Mouse (Mus musculus) midbrain, embryonic 13.5 days (tissue): Measurements from ENCODE around the gene Ripply1. TPM values are rescaled to one million over a fixed set of nuclear protein-coding genes. Genes with fewer than 3 reads are reported as not detected.
"Not testable (repeated sequence)": the region's sequence is repeated elsewhere in the genome, so short reads cannot be mapped to it uniquely, and the experiment has no call there.

Experiments
- ATAC-seq: fragments of 200-750 bp; cut with Nextera tagmentation; 2 replicates; pipeline ENCODE4 v1.8.0; 2017; ENCODE audit warnings: mild to moderate bottlenecking, moderate TSS enrichment, moderate library complexity
- H3K27ac ChIP-seq: fragments of 300-500 bp; sonication (generic); 2 replicates; pipeline ENCODE4 v1.5.1; 2015; ENCODE audit warnings: inconsistent platforms, mild to moderate bottlenecking, moderate library complexity
- H3K27me3 ChIP-seq: fragments of 300-500 bp; sonication (generic); 2 replicates; pipeline ENCODE4 v1.6.1; 2015; ENCODE audit warnings: mild to moderate bottlenecking, inconsistent platforms
- H3K36me3 ChIP-seq: fragments of 300-500 bp; sonication (generic); 2 replicates; pipeline ENCODE4 v1.6.1; 2015; ENCODE audit warnings: mild to moderate bottlenecking, inconsistent platforms
- H3K4me1 ChIP-seq: fragments of 300-500 bp; sonication (generic); replicated peaks from 2 replicates; pipeline ENCODE4 v1.6.1; 2015; ENCODE audit warnings: inconsistent platforms
- H3K4me2 ChIP-seq: fragments of 300-500 bp; sonication (generic); replicated peaks from 2 replicates; pipeline ENCODE4 v1.6.1; 2015; ENCODE audit warnings: moderate library complexity, mild to moderate bottlenecking, inconsistent platforms
- H3K4me3 ChIP-seq: fragments of 300-500 bp; sonication (generic); replicated peaks from 2 replicates; pipeline ENCODE4 v1.5.1; 2015; ENCODE audit warnings: mild to moderate bottlenecking, inconsistent platforms
- H3K9ac ChIP-seq: fragments of 300-500 bp; sonication (generic); replicated peaks from 2 replicates; pipeline ENCODE4 v1.6.1; 2015; ENCODE audit warnings: mild to moderate bottlenecking, inconsistent platforms
- H3K9me3 ChIP-seq: fragments of 300-500 bp; sonication (generic); 2 replicates; pipeline ENCODE4 v1.6.1; 2016; ENCODE audit warnings: mild to moderate bottlenecking, inconsistent platforms
- WGBS: fragments of 180-500 bp; shearing (Covaris S2); methylation state at CpG from one replicate; pipeline ENCODE4 v1.1.7; 2015; 5-methylcytosine and 5-hydroxymethylcytosine counted together
- polyA plus RNA-seq: library from polyadenylated mRNA; unstranded; fragments of >200 nt; fragmentation: Nextera tagmentation; extraction: Ambion mirVana; gene quantifications from 2 replicates; pipeline ENCODE4 v1.2.1, GENCODE M21; 2015

The Ripply1 gene
- polyA plus RNA-seq, 1 experiment from 2014 or later = 0.27 TPM

DNA sequence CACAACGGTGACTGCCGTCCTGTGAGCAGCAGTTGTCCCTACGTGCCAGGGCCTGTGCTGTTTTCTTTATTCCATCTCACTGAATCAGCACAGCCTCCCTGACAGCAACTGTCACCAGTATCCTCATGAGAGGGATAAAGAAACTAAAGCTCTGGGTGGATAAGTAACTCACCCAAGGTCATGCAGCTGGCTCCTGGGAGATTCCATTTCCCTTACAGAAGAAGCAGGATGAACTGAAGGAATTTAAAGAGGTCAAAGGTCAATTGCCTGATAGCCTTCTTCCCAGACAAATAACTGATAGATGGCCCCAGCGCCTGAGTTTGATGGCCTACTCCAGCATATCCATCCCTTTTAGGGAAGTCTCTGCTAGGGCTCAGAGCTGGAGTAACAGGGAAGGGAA, 4.8 kb downstream of the Ripply1 start:
- Histone ChIP-seq H3K36me3 (no peaks in the 10 kb centered on the region), H3K4me1 (peaks cover 5% of the 10 kb centered on the region), H3K27ac (no peak overlapping the region), H3K4me3 (no peak overlapping the region), H3K9ac (no peak overlapping the region), H3K27me3 (peaks cover 32% of the 10 kb centered on the region; the same call in 1 of the 2 replicates), H3K9me3 (no peaks in the 10 kb centered on the region), H3K4me2 (no peak overlapping the region)
- WGBS = 33% methylated on average over 4 of the region's 4 CpGs
- ATAC-seq = no peak

DNA sequence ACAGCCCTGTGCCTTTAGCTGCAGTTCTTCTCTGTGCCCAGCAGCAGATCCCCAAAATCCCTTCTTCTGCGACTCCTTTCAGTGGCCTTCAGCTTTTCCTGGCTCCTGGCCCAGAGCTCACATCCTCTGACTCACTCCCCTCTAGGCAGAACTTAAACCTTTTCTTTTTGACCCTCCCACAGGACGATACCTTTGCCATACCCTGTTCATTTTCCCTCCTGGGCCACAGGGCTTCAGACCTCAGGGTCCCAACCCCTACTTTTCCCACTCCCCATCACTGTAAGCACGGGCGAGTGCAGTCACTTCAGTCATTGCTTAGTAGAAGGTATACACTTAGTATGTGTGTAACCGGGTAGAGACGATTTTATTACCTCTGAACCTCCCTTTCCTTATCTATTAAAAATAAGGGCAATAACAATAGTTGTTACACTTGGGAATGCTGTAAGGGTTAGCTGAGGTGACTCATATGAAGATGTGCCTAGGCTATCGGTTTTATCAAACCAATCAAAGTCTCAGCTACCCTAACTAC, 7.0 kb downstream of the Ripply1 start:
- Histone ChIP-seq H3K4me2 (no peak overlapping the region), H3K27me3 (peaks cover 21% of the 10 kb centered on the region), H3K4me3 (no peak overlapping the region), H3K27ac (no peak overlapping the region), H3K9me3 (no peaks in the 10 kb centered on the region), H3K36me3 (no peaks in the 10 kb centered on the region), H3K4me1 (0 out of 2 replicates have a peak, but pooled peaks cover 3% of the 10 kb centered on the region), H3K9ac (no peak overlapping the region)
- no peak for ATAC-seq
- 77% methylated on average over 7 of the region's 7 CpGs for WGBS

DNA sequence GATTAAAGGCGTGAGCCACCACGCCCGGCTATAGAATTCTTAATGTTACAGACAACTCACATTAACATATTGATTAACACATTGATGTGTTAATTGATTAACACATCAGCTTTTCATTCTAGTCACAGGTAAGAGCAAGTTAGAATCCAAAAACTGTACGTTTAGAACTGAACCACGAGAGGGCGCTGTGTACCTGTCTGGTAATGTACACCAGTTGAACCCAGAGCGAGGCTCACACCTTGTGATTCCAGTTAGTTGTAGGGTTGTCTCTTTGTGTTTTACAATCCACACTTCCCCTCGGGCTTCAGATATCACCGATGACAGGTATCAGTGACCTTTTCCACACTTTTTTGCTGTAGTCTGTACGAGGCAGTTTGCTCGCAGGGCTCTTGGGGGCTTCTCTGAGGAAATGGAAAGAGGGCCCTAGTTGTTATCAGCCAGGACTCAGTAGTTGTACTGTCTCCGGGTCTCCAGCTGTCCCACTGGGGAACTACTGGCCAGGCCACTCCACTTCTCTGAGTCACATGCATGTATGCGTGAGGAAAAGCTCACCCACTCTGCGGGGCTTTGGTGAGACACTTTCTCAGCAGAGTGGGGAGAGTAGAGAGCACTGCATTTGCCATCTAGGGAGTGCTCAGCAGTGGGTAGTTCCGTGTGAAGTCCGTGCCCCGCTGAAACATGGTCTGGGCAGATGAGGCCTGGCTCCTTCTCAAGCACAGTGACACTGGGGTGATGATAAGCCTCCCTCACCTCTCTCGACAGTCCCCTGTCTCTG, 7.7 kb downstream of the Ripply1 start:
- 31% methylated on average over 18 of the region's 18 CpGs for WGBS
- Histone ChIP-seq H3K4me2 (no peak overlapping the region), H3K4me3 (no peak overlapping the region), H3K9me3 (no peaks in the 10 kb centered on the region), H3K27ac (no peak overlapping the region), H3K9ac (no peak overlapping the region), H3K4me1 (0 out of 2 replicates have a peak, but pooled peaks cover 3% of the 10 kb centered on the region), H3K27me3 (peaks cover 21% of the 10 kb centered on the region), H3K36me3 (no peaks in the 10 kb centered on the region)
- ATAC-seq = peak; percentile 53; the same call in 1 of the 2 replicates

DNA sequence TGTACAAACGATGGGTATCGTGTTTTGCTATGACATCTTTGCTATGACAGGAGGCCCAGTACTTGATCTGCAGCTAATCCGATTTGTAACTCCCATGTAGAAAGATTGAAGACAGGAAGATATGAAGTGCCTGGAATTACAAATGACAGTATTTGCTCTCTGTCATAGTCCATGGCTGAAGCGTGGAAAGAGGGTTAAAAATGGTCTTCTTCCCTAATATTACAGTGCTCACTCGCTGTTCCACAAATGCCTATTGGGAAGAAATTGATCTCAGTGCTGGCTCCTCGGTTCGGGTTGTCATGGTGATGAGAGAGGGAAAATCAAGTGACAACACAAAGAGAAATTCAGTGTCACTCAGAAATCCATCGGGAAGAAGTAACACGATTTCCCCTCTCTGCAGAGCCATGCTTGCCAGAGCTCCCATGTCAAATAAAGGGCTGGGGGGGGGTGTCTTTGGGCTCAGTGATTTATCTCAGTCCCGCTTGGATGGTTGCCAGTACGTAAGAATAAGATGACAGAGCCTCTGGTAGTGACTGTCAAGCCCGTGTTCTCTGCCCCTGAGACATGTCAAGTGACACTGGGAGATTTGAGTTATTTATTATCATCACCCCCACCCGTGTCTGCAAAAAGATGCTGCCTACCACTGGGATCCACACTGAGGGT, 12.0 kb downstream of the Ripply1 start:
- peak; percentile 53; the same call in 1 of the 2 replicates for ATAC-seq
- Histone ChIP-seq H3K4me2 (no peak overlapping the region), H3K36me3 (no peaks in the 10 kb centered on the region), H3K4me3 (no peak overlapping the region), H3K9ac (no peak overlapping the region), H3K4me1 (0 out of 2 replicates have a peak, but pooled peaks cover 3% of the 10 kb centered on the region), H3K9me3 (no peaks in the 10 kb centered on the region), H3K27me3 (peaks cover 15% of the 10 kb centered on the region), H3K27ac (no peak overlapping the region)
- 64% methylated on average over 13 of the region's 13 CpGs for WGBS

- H3K9ac ChIP-seq = no peak overlapping the region
- H3K4me1 ChIP-seq = no peaks in the 10 kb centered on the region
- no peak overlapping the region for H3K4me3 ChIP-seq
- no peaks in the 10 kb centered on the region for H3K36me3 ChIP-seq
- H3K9me3 ChIP-seq = no peaks in the 10 kb centered on the region
- H3K4me2 ChIP-seq = no peak overlapping the region
- no peak for ATAC-seq
- no peaks in the 10 kb centered on the region; the same call in 1 of the 2 replicates for H3K27me3 ChIP-seq
- WGBS = 90% methylated on average over 2 of the region's 2 CpGs
- no peak overlapping the region for H3K27ac ChIP-seq
Measured at GRCm38 (mm10) chrX:139762546-139762945, 19.6 kb downstream of the Ripply1 start.

- not testable (repeated sequence) for H3K9me3 ChIP-seq, H3K9ac ChIP-seq, H3K36me3 ChIP-seq, H3K4me2 ChIP-seq, H3K27me3 ChIP-seq, ATAC-seq, H3K4me1 ChIP-seq, H3K27ac ChIP-seq, H3K4me3 ChIP-seq
- 82% methylated on average over 3 of the region's 3 CpGs for WGBS
Measured at GRCm38 (mm10) chrX:139758634-139759033, 23.5 kb downstream of the Ripply1 start.

DNA sequence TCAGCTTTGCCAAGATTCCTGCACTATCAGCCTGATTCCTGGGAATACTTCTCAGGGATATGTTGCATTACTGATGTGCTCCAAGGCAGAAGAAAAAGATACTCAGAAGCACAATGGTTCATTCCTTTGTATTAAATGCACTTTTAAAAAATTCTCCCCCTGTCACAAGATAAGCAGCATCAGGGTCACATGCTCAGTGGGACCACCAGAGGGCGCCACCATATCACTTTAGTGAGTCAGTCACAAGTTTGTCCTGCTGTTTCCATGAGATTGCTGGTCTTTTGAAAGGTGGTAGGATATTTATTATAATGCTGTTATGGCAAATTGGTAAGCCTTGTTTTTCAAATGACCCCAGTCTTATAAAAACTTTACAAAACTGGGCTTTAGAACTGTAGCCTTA, 30.3 kb downstream of the Ripply1 start:
- no peak overlapping the region for H3K27ac ChIP-seq
- H3K4me2 ChIP-seq = no peak overlapping the region
- peaks cover 5% of the 10 kb centered on the region; the same call in 1 of the 2 replicates for H3K27me3 ChIP-seq
- no peak overlapping the region for H3K9ac ChIP-seq
- no peak for ATAC-seq
- WGBS = 0% methylated on average over 1 of the region's 1 CpGs
- no peaks in the 10 kb centered on the region; the same call in 1 of the 2 replicates for H3K9me3 ChIP-seq
- no peak overlapping the region for H3K4me3 ChIP-seq
- H3K36me3 ChIP-seq = no peaks in the 10 kb centered on the region
- no peaks in the 10 kb centered on the region for H3K4me1 ChIP-seq

DNA sequence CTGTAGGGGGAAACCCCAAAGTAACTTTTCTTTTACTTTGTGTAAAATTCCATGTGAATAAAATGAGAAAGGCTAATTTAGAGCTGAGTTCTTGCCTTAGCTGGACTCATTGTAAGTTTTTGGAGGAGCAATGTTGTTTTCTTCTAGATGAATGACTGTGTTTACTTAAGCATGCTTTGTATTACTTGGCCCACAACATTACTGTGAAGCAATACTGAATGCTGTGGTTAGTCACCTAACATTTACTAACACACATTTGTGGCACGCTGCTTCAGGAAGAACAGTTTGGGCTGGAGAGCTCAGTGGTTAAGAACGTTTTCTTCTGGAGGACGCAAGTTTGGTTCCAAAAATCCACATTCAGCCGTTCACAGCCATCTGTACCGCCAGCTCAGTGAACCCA, 45.1 kb downstream of the Ripply1 start:
- WGBS = 90% methylated on average over 5 of the region's 5 CpGs
- Histone ChIP-seq H3K36me3 (no peaks in the 10 kb centered on the region), H3K27ac (no peak overlapping the region), H3K4me3 (no peak overlapping the region), H3K9me3 (no peaks in the 10 kb centered on the region), H3K27me3 (0 out of 2 replicates have a peak, but pooled peaks cover 6% of the 10 kb centered on the region), H3K4me2 (no peak overlapping the region), H3K4me1 (no peaks in the 10 kb centered on the region), H3K9ac (no peak overlapping the region)
- no peak for ATAC-seq

DNA sequence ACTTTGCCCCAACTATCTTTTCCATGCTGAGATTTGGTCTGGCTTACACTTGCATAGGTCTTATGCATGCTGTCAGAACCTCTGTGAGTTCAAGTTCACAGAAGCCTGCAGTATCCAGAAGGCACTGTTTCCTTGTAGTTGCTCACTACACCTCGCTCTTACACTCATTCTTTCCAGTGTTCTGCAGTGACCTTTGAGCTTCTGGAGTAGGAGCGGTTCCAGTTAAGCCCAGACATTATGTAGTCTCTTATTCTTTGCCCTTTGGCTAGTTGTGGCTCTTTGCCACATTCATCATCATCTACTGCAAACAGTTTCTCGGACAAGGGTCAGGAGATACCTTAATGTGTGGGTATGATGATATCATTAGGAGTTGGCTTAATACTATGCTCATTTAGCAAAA, 51.6 kb downstream of the Ripply1 start:
- Histone ChIP-seq H3K9ac (no peak overlapping the region), H3K4me2 (no peak overlapping the region), H3K9me3 (no peaks in the 10 kb centered on the region), H3K27ac (no peak overlapping the region), H3K36me3 (no peaks in the 10 kb centered on the region), H3K27me3 (peaks cover 14% of the 10 kb centered on the region; the same call in 1 of the 2 replicates), H3K4me3 (no peak overlapping the region), H3K4me1 (no peaks in the 10 kb centered on the region)
- 80% methylated on average over 3 of the region's 3 CpGs for WGBS
- ATAC-seq = no peak

Other genes with a start within 250 kb of the Ripply1 start
- 1.9 TPM in 2 replicates for gene Rnf128, start 219.0 kb downstream of the Ripply1 start, polyA plus RNA-seq
- gene Tbc1d8b, start 97.4 kb downstream of the Ripply1 start, polyA plus RNA-seq = 0.42 and 0.79 TPM in 2 replicates
- not detected in 2 replicates for gene Gm15013, start 67.9 kb downstream of the Ripply1 start, polyA plus RNA-seq
- 0.11 and 0.18 TPM in 2 replicates for gene Cldn2, start 18.5 kb upstream of the Ripply1 start, polyA plus RNA-seq
- gene Morc4, start 89.3 kb upstream of the Ripply1 start, polyA plus RNA-seq = 3.7 and 3.8 TPM in 2 replicates
- 6.3 and 7.1 TPM in 2 replicates for gene Rbm41, start 216.2 kb upstream of the Ripply1 start, polyA plus RNA-seq